8 mouse cellular contexts compared by ENCODE assay signal in genomic region chr5:120134000-120134399, GRCm38 (mm10). TPM values are rescaled to one million over a fixed set of nuclear protein-coding genes. Genes with fewer than 3 reads are reported as not detected.
DNase-seq lines count a peak whose midpoint lies in the region; ATAC-seq and TF ChIP-seq lines count a peak whose summit lies in the region.

No protein-coding gene starts in this region.

- peak; percentile 33 to 80 for DNase-seq in adrenal gland, adult (ENCODE audit: inconsistent age in 2 of 2, low spot score in 1 of 2)
- no peak for DNase-seq in adrenal gland, adult 8-10 months
- peak; percentile 74 for DNase-seq in neural tube, embryonic 10.5 days (ENCODE audit: extremely low spot score, low spot score)
- peak; percentile 54 for DNase-seq in kidney, postnatal 0 days (ENCODE audit: low spot score)
- no peak for DNase-seq in liver, embryonic 14.5 days (ENCODE audit: low read depth in 3 of 3, low spot score in 3 of 3)
- DNase-seq in right cerebral cortex, postnatal 25 days = peak; percentile 48

- H3K4me2 ChIP-seq in neural tube, embryonic 15.5 days = no peak overlapping the region
- H3K4me2 ChIP-seq in kidney, postnatal 0 days (ENCODE audit: low read length) = no peak overlapping the region
- no peak overlapping the region for H3K4me2 ChIP-seq in liver, embryonic 14.5 days (ENCODE audit: low read depth)

- TF ChIP-seq EP300 in liver, embryonic 14.5 days (IDR thresholded peaks at IDR 0.05; ENCODE audit: low read depth) = no peak

- H3K4me1 ChIP-seq in neural tube, embryonic 15.5 days = peaks cover 7% of the 10 kb centered on the region
- no peaks in the 10 kb centered on the region for H3K4me1 ChIP-seq in cortical plate, adult 2 months (ENCODE audit: control insufficient read depth, insufficient read depth, low read length)
- no peaks in the 10 kb centered on the region for H3K4me1 ChIP-seq in kidney, postnatal 0 days (replicated peaks; ENCODE audit: insufficient read depth, low read length)
- H3K4me1 ChIP-seq in liver, embryonic 14.5 days (replicated peaks; ENCODE audit: control insufficient read depth in 2 of 2, insufficient read depth in 2 of 2, low read length in 1 of 2) = peaks cover 57 to 59% of the 10 kb centered on the region in 2 experiments

- no peak for TF ChIP-seq POLR2A in cortical plate, adult 2 months (IDR thresholded peaks at IDR 0.05; ENCODE audit: extremely low read depth, insufficient read depth, low read length)

- ATAC-seq in neural tube, embryonic 15.5 days (ENCODE audit: low FRiP score) = no peak
- no peak for ATAC-seq in kidney, postnatal 0 days (replicated peaks; ENCODE audit: low FRiP score, low read depth)
- no peak for ATAC-seq in liver, embryonic 14.5 days (ENCODE audit: insufficient read depth)

- H3K9me3 ChIP-seq in neural tube, embryonic 15.5 days (replicated peaks) = no peaks in the 10 kb centered on the region
- no peaks in the 10 kb centered on the region for H3K9me3 ChIP-seq in kidney, postnatal 0 days (replicated peaks; ENCODE audit: low read length)
- H3K9me3 ChIP-seq in liver, embryonic 14.5 days (ENCODE audit: control insufficient read depth, low read length) = no peaks in the 10 kb centered on the region

- peaks cover 18% of the 10 kb centered on the region for H3K36me3 ChIP-seq in neural tube, embryonic 15.5 days
- peaks cover 4% of the 10 kb centered on the region; the same call in 1 of the 2 replicates for H3K36me3 ChIP-seq in kidney, postnatal 0 days (ENCODE audit: insufficient read depth, low read length)
- H3K36me3 ChIP-seq in liver, embryonic 14.5 days (replicated peaks; ENCODE audit: control insufficient read depth, insufficient read depth, low read depth) = peaks cover 3% of the 10 kb centered on the region

- WGBS in neural tube, embryonic 15.5 days = 42% methylated on average over 6 of the region's 6 CpGs
- WGBS in kidney, postnatal 0 days = 45% methylated on average over 6 of the region's 6 CpGs
- 24% methylated on average over 6 of the region's 6 CpGs for WGBS in liver, embryonic 14.5 days (ENCODE audit: insufficient replicate concordance)

- peak; percentile 83 for TF ChIP-seq CTCF in cortical plate, adult 2 months (IDR thresholded peaks at IDR 0.05; ENCODE audit: extremely low read depth, insufficient read depth, low read length)
- TF ChIP-seq CTCF in kidney, postnatal 0 days (IDR thresholded peaks at IDR 0.05; ENCODE audit: low read depth) = peak; percentile 82
- TF ChIP-seq CTCF in liver, embryonic 14.5 days (IDR thresholded peaks at IDR 0.05; ENCODE audit: low read depth) = peak; percentile 98

- no peaks in the 10 kb centered on the region for H3K27me3 ChIP-seq in neural tube, embryonic 15.5 days (replicated peaks)
- no peaks in the 10 kb centered on the region for H3K27me3 ChIP-seq in kidney, postnatal 0 days (ENCODE audit: insufficient read depth, low read length)
- H3K27me3 ChIP-seq in liver, embryonic 14.5 days (ENCODE audit: control insufficient read depth, insufficient read depth, low read length) = no peaks in the 10 kb centered on the region

- H3K4me3 ChIP-seq in neural tube, embryonic 15.5 days (replicated peaks) = no peak overlapping the region
- no peak overlapping the region for H3K4me3 ChIP-seq in cortical plate, adult 2 months (ENCODE audit: insufficient read depth, low read length)
- H3K4me3 ChIP-seq in kidney, postnatal 0 days (replicated peaks; ENCODE audit: low read depth, low read length) = no peak overlapping the region
- no peak overlapping the region for H3K4me3 ChIP-seq in liver, embryonic 14.5 days (ENCODE audit: insufficient read depth in 1 of 2, low read depth in 2 of 2, low read length in 2 of 2)

- H3K27ac ChIP-seq in neural tube, embryonic 15.5 days (replicated peaks) = no peak overlapping the region
- no peak overlapping the region for H3K27ac ChIP-seq in cortical plate, adult 2 months (ENCODE audit: insufficient read depth, low read length)
- no peak overlapping the region for H3K27ac ChIP-seq in kidney, postnatal 0 days
- peak overlapping the region; percentile 87 for H3K27ac ChIP-seq in liver, embryonic 14.5 days

- H3K9ac ChIP-seq in neural tube, embryonic 15.5 days (replicated peaks) = no peak overlapping the region
- no peak overlapping the region for H3K9ac ChIP-seq in kidney, postnatal 0 days (ENCODE audit: low read depth, low read length)
- no peak overlapping the region for H3K9ac ChIP-seq in liver, embryonic 14.5 days (replicated peaks)

RNA-seq across cellular contexts. Expression of gene Rbm19, which starts 17.7 kb away (rescaled TPM):
- 10 to 100 TPM; 25.8 to 27.7 (median 27.3) TPM for total RNA-seq in adrenal gland, adult 8-10 months (2022)
- 18.7 and 20.2 TPM in 2 replicates for polyA plus RNA-seq in neural tube, embryonic 15.5 days (2015; fragmentation: Nextera tagmentation; extraction: Ambion mirVana)
- 8.3 and 9.0 TPM in 2 replicates for polyA plus RNA-seq in cortical plate, adult 2 months (2012; rRNA removed)
- 16.6 and 17.7 TPM in 2 replicates for polyA plus RNA-seq in kidney, postnatal 0 days (2015; fragmentation: Nextera tagmentation; extraction: Ambion mirVana)
- 6.7 and 6.8 TPM in 2 replicates for polyA plus RNA-seq in liver, embryonic 14.5 days (2012; rRNA removed)
- polyA plus RNA-seq in liver, embryonic 14.5 days (2014; fragmentation: Nextera tagmentation; extraction: Ambion mirVana) = 10.9 and 11.1 TPM in 2 replicates

Comparison
In these comparisons a context has a peak if more than half of its experiments do, and no peak if none do; other contexts are left out.
1. DNase-seq: peak in adrenal gland, adult (2 of 2), neural tube, embryonic 10.5 days (single experiment), kidney, postnatal 0 days (single experiment) and right cerebral cortex, postnatal 25 days (single experiment); none in adrenal gland, adult 8-10 months (single experiment) and liver, embryonic 14.5 days (0 of 3).
2. Peak in every context shown above with its lines, with median percentiles within 50 percentile points of each other: CTCF ChIP-seq.